Mouse (Mus musculus) stomach, postnatal 0 days (tissue): ENCODE results near the gene Slf1.

Experiments
- CTCF ChIP-seq: IDR thresholded peaks from 2 replicates; pipeline ENCODE4 v1.5.1; 2016; ENCODE audit warnings: antibody characterized with exemption, low read depth, mild to moderate bottlenecking, moderate library complexity
- EP300 ChIP-seq: optimal IDR thresholded peaks from 2 replicates; pipeline ENCODE3; 2016; ENCODE audit warnings: antibody characterized with exemption

DNA sequence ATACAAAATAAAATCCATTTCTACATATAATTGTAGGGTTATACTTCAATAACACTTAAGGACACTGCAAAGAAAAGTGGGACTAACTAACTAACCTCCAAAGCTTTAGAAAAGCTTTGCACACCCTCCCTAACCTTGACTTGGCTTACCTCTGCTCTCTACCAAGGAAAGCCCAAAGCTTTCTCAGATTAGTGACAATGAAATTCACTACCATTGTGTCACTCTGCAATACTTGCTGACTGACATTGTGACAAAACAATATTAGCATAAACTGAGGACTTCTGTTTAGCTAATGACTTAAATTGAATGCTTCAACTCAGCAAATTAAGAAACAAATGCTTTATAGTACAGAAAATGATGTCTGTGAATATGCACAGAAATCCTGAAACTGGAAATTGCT lies 63.2 kb downstream of the Slf1 start:
- TF ChIP-seq CTCF: no peak
- TF ChIP-seq EP300: no peak
